Mouse (Mus musculus): ENCODE results near the gene Pygo2. TPM values are rescaled to one million over a fixed set of nuclear protein-coding genes. Genes with fewer than 3 reads are reported as not detected.
A peak's percentile ranks its signal among the peaks of the same experiment; 100 is the strongest.

The Pygo2 gene
- total and polyA plus RNA-seq, 3 experiments, result 21.9 to 40.8 (median 29.7) TPM

DNA sequence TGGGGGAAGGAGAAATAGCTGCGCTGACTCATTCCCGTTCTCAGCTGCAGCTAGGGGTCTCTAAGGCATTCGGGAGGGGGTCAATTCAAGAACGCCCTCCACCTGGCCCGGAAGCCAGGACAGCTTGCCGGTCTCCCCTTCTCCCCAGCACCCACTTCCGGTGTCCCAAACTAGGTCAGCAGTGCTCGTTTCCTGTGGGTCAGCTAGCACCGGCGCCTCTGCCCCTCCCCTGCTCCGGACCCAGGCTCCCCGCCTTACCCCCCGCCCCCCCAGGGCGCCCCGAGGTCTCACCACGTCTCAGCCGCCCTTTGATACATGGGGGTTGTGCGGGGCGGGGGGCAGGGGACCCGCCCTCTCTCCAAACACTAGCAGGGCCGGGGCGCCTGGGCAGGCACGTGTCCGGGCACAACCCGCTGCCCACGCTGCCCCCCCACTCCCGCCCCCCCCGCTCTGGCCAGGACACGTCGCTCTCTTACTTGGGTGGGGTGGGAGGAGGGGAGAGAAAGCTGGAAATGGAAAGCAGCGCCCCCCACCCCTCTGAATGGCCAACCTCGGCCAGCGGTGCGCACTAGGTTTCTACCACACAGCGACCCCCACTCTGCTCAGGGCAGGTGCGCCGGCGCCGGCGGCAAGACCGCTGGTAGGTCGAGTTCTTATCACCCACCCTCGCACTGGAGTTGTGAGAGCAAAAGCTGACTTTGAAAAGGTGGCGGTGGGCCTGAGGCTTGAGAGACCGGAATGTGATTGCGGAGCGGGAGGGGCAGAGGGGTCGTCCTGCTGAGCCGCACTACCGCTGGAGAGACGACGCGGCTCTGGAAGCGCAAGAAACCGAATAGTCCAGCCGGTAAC lies 38.1 kb upstream of the Pygo2 start:
- dilution Hi-C loops (cut with MboI; ENCODE audit: extremely low pct_ligation_motif_present, extremely low pct_unique_long_range_greater_than_20kb, low sequenced_read_pairs), result no loop called here
- H3K79me2 ChIP-seq (replicated peaks; ENCODE audit: control insufficient read depth, extremely low read depth, insufficient read depth, poor library complexity, severe bottlenecking), result peaks cover 23% of the 10 kb centered on the region; the same call in 1 of the 2 replicates
- H3K9me3 ChIP-seq (replicated peaks; ENCODE audit: low read length), result no peaks in the 10 kb centered on the region
- no peak for TF ChIP-seq ZKSCAN1 (IDR thresholded peaks at IDR 0.05; ENCODE audit: borderline replicate concordance, low read depth, low read length)
- no peak for TF ChIP-seq RAD21 (IDR thresholded peaks at IDR 0.05; ENCODE audit: low read depth, low read length)
- TF ChIP-seq CHD1 (IDR thresholded peaks at IDR 0.05; ENCODE audit: low read depth, low read length), result no peak
- TF ChIP-seq KAT2A (IDR thresholded peaks at IDR 0.05; ENCODE audit: insufficient replicate concordance, low read length), result peak; percentile 56; the same call in 1 of the 2 replicates
- TF ChIP-seq SIN3A (IDR thresholded peaks at IDR 0.05; ENCODE audit: low read length), result peak; percentile 63; the same call in 1 of the 2 replicates
- peak; percentile 65; the same call in 1 of the 2 replicates for TF ChIP-seq ZMIZ1 (IDR thresholded peaks at IDR 0.05; ENCODE audit: low read depth, low read length)
- peak; percentile 81; the same call in 1 of the 2 replicates for TF ChIP-seq MAZ (IDR thresholded peaks at IDR 0.05; ENCODE audit: low read depth, low read length)
- TF ChIP-seq HCFC1 (IDR thresholded peaks at IDR 0.05; ENCODE audit: low read depth, low read length), result peak; percentile 64
- peak; percentile 82; the same call in 1 of the 2 replicates for TF ChIP-seq MXI1 (IDR thresholded peaks at IDR 0.05; ENCODE audit: low read depth, low read length)
- peak; percentile 26; the same call in 1 of the 2 replicates for TF ChIP-seq MAX (IDR thresholded peaks at IDR 0.05; ENCODE audit: low read length)
- no peak for TF ChIP-seq PAX5 (IDR thresholded peaks at IDR 0.05; ENCODE audit: low read length)
- TF ChIP-seq POLR2AphosphoS2 (IDR thresholded peaks at IDR 0.05; ENCODE audit: low read depth, low read length), result no peak
- TF ChIP-seq ETS1 (conservative IDR thresholded peaks at IDR 0.05; ENCODE audit: low read depth, low read length), result peak; percentile 89
- TF ChIP-seq ZC3H11A (IDR thresholded peaks at IDR 0.05; ENCODE audit: low read depth, low read length), result no peak
- peak; percentile 67 for TF ChIP-seq CHD2 (IDR thresholded peaks at IDR 0.05; ENCODE audit: low read length)
- TF ChIP-seq RCOR1 (conservative IDR thresholded peaks at IDR 0.05; ENCODE audit: low read depth, low read length), result no peak
- no peak for TF ChIP-seq UBTF (IDR thresholded peaks at IDR 0.05; ENCODE audit: low read depth, low read length)
- TF ChIP-seq GABPA (IDR thresholded peaks at IDR 0.05; ENCODE audit: insufficient replicate concordance, low read depth, low read length), result no peak
- peak; percentile 26; the same call in 1 of the 2 replicates for TF ChIP-seq MYC (IDR thresholded peaks at IDR 0.05; ENCODE audit: low read depth, low read length)
- TF ChIP-seq E2F4 (IDR thresholded peaks at IDR 0.05; ENCODE audit: insufficient replicate concordance, low read depth, low read length), result no peak
- TF ChIP-seq EP300 (IDR thresholded peaks at IDR 0.05; ENCODE audit: low read length), result peak; percentile 80
- TF ChIP-seq TCF12 (IDR thresholded peaks at IDR 0.05; ENCODE audit: low read depth, low read length), result peak; percentile 92
- peak; percentile 38; the same call in 1 of the 2 replicates for TF ChIP-seq POLR2A (IDR thresholded peaks at IDR 0.05; ENCODE audit: low read depth, low read length)
- no peak for TF ChIP-seq TBP (conservative IDR thresholded peaks at IDR 0.05; ENCODE audit: low read depth, low read length)
- no peak for TF ChIP-seq USF2 (conservative IDR thresholded peaks at IDR 0.05; ENCODE audit: low read depth, low read length)
- peak; percentile 71 for TF ChIP-seq BHLHE40 (IDR thresholded peaks at IDR 0.05; ENCODE audit: low read depth, low read length)
- 0 out of 2 replicates have a peak, but pooled peaks have one; percentile 32 for TF ChIP-seq MEF2A (IDR thresholded peaks at IDR 0.05; ENCODE audit: borderline replicate concordance, low read depth, low read length)
- peak; percentile 86 for TF ChIP-seq IRF4 (IDR thresholded peaks at IDR 0.05; ENCODE audit: low read depth, low read length)
- TF ChIP-seq USF1 (IDR thresholded peaks at IDR 0.05; ENCODE audit: low read depth, low read length), result no peak
- 0 out of 2 replicates have a peak, but pooled peaks have one; percentile 10 for TF ChIP-seq NELFE (IDR thresholded peaks at IDR 0.05; ENCODE audit: low read depth, low read length)
- TF ChIP-seq CTCF (conservative IDR thresholded peaks at IDR 0.05 in 1 of 2, IDR thresholded peaks at IDR 0.05 in 1 of 2; ENCODE audit: low read depth in 2 of 2, low read length in 2 of 2), result no peak
- 0 out of 2 replicates have a peak, but pooled peaks have one; percentile 41 for TF ChIP-seq JUN (IDR thresholded peaks at IDR 0.05; ENCODE audit: insufficient read depth, low read depth, low read length)
- no peak for TF ChIP-seq SMC3 (IDR thresholded peaks at IDR 0.05; ENCODE audit: low read depth, low read length)
- TF ChIP-seq ELF1 (IDR thresholded peaks at IDR 0.05; ENCODE audit: low read depth, low read length), result peak; percentile 85
- no peak for TF ChIP-seq ZNF384 (IDR thresholded peaks at IDR 0.05; ENCODE audit: low read depth, low read length)
- peak; percentile 62 for TF ChIP-seq NRF1 (IDR thresholded peaks at IDR 0.05; ENCODE audit: low read depth, low read length)
- no peak for TF ChIP-seq JUND (conservative IDR thresholded peaks at IDR 0.05; ENCODE audit: low read depth, low read length)
- TF ChIP-seq MAFK (IDR thresholded peaks at IDR 0.05; ENCODE audit: insufficient replicate concordance, low read length), result no peak
- peaks cover 6 to 50% of the 10 kb centered on the region in 2 experiments for H3K4me1 ChIP-seq (ENCODE audit: control insufficient read depth in 1 of 2, insufficient read depth in 2 of 2)
- H3K4me2 ChIP-seq (ENCODE audit: insufficient read depth, low read depth, poor library complexity, severe bottlenecking), result peak overlapping the region; percentile 54
- in situ Hi-C loops (cut with MboI; ENCODE audit: low pct_ligation_motif_present, low pct_unique_long_range_greater_than_20kb, low sequenced_read_pairs), result no loop called here
- H3K9ac ChIP-seq (ENCODE audit: insufficient read depth, low read depth), result peak overlapping the region; percentile 97
- peaks cover 0 to 4% of the 10 kb centered on the region in 2 experiments for H3K36me3 ChIP-seq (replicated peaks in 1 of 2; ENCODE audit: control insufficient read depth in 1 of 2, insufficient read depth in 1 of 2, low read length in 1 of 2)
- peak overlapping the region; percentile 60 to 86 (median 85) for H3K4me3 ChIP-seq (replicated peaks in 1 of 3; ENCODE audit: low read depth in 2 of 3, low read length in 2 of 3, poor library complexity in 1 of 3)
- peak; percentile 77 for DNase-seq (ENCODE audit: extremely low read depth)
- H3K27ac ChIP-seq (ENCODE audit: insufficient read depth, low read depth), result peak overlapping the region; percentile 99
- H3K27me3 ChIP-seq (replicated peaks), result no peaks in the 10 kb centered on the region

All from CH12.LX (cell line).